Mouse (Mus musculus): Measurements from ENCODE around the gene Cenpl. TPM values are rescaled to one million over a fixed set of nuclear protein-coding genes. Genes with fewer than 3 reads are reported as not detected.

Cenpl gene
- total RNA-seq, 2 experiments from 2014 or later: 0.52 to 0.64 TPM

DNA sequence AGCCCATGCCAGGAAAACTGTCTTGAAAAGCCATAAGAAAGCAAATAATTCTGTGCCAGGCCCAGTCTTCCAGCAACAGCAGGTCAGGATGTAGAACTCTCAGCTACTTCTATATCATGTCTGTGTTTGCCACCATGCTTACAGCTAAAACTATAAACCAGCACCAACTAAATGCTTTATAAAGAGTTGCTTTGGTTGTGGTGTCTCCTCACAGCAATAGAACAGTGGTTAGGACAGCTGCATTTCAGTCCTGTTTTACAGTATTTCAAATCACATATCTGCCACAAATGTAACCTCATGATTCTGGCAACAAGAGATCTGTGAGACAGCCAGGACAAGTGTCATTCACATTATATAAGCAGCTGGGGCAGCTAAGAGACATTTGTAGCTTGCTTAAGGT lies 29.7 kb upstream of the Cenpl start:
- no peak for DNase-seq
- intact Hi-C loops (cut with DNase I): no loop called here

GRCm38 (mm10) chr1:161041261-161042020 lies 29.1 kb upstream of the Cenpl start:
- no peak for DNase-seq
- intact Hi-C loops (cut with DNase I): no loop called here

DNA sequence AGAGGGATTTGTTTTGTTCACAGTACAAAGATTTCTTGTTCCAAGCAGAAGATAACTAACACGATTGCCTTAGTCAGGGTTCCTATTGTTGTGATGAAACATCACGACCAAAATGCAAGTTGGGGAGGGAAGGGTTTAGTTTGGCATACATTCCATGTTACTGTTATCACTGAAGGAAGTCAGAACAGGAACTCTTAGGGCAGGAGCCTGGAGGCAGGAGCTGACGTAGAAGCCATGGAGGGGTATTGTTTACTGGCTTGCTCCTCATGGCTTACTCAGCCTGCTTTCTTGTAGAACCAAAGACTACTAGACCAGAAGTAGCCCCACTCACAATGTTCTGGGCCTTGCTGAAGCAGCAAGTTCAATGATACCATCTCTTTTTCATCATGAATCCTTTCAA lies 23.5 kb upstream of the Cenpl start:
- intact Hi-C loops (cut with DNase I): no loop called here
- DNase-seq: no peak

DNA sequence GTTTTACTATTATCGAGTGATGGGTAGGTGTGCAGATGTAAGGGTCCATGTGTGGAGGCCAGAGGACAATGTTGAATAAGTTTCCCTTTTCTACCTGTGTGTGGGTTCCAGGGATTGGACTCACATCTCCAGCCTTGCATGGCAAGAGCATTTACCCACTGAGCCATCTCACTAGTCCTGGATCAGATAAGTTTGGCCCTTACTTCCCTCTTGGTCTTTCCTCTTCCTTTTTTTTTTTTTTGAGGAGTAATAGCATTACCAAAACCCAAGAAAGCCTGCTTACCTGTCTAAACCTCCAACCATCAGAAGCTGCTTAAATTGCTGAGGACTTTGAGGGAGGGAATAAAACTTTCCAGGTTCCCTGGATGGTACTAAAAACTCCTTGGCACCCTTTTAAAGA lies 13.3 kb upstream of the Cenpl start:
- intact Hi-C loops (cut with DNase I): no loop called here
- no peak for DNase-seq

DNA sequence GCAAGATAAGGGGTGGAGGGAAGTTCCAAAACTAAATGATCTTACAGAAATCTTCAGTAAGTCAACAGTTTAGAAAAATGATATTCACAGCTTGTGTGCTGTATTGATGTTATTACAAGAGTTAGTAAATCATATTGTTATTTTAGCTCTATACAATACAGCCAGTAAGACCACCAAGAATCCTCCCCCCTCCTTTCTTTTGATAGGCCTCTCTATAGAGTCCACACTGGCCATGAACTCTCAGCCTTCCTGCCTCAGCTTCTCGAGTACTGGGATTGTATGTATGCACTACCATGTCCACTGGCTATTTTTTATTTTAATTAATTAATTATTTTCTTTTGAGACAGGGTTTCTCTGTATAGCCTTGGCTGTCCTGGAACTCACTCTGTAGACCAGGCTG lies 7.2 kb upstream of the Cenpl start:
- intact Hi-C loops (cut with DNase I): no loop called here
- DNase-seq: no peak

- intact Hi-C loops (cut with DNase I): no loop called here
- no peak for DNase-seq
Observed at GRCm38 (mm10) chr1:161071272-161071620, 733 bp downstream of the Cenpl start.

DNA sequence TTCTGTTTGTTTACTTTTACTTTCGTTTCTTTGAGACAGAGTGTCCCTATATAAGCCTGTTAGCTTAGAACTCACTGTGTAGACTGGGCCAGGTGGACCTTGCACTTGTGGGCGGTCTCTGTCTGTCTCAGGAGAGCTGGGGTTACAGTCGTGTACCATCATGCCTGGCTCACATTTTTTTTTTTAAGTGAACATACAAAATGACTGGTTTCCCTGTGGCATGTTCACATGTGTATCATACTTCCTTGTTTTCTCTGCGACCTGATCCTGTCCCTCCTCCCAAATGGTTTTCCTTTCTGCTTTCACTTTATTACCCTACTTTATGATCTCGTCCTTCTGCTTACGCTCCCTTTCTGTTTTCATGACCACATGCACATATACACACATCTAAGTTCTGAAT lies 5.7 kb downstream of the Cenpl start:
- no peak for DNase-seq
- intact Hi-C loops (cut with DNase I): no loop called here

GRCm38 (mm10) chr1:161077243-161077642 lies 6.7 kb downstream of the Cenpl start:
- intact Hi-C loops (cut with DNase I): no loop called here
- no peak for DNase-seq

DNA sequence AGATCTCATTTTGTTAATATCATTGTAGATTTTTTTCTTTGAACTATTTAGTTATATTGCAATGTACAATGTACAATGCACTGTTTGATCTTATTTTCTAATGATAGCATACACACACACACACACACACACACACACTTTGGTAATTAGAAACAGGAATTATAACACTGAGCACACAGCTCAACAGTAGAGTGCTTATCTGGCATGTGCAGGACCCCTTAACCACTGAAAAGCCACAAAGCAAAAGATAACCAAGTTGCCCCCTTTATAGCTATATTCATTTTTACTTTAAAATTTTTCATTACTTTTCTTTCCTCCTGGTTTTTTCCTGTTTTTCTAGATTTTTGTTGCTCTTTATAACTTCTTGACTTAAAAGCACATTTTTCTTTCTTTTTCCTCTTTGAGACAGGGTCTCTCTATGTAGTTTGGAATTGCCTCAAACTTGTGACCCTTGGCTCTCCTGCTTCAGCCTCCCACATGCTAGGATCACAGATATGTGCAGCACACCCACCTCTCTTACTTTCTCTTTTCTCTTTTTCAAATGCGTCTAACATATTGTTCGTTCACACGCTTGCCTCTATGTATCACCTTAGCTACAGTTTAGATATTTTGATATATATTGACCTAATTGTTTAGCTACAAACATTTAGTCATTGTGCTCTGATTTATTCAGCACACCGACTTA lies 29.4 kb downstream of the Cenpl start:
- DNase-seq: no peak
- intact Hi-C loops (cut with DNase I): no loop called here

DNA sequence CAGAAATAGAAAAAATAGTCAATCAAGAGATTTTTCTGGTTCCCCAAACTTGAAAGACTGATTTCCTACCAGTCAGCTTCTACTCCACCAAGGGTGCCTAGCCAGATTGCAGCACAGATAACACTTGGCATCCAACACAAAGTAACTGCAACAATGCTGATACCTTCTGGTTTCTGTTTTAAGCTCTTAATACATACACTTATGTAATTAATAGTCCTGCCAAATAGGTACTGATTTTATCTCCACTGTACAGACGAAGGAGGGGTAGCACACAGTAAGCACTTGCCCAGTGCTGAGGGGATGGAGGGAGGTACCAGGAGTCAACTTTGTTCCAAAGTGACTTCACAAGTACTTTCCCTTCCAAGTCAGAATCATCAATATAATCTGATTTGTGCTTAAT lies 33.3 kb downstream of the Cenpl start:
- no peak for DNase-seq
- intact Hi-C loops (cut with DNase I): no loop called here

DNA sequence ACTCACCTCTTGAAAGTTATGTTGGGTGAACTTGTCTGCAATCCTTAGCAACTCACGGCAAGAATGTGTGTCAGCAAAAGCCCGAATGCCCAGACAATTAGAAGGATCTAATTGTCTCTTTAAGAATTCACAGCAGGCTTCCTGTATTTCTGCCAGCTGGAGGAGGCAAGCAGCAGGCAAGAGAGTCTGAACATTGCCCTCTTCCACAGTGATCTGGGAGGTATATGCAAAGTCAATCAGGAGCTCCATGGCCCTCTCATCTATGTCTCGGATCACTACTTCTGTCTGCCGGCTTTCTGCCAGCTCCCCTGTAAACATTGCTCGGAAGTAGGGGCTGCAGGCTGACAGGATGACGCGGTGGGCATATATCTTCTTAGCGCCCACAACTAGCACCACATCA lies 38.7 kb downstream of the Cenpl start:
- no peak for DNase-seq
- intact Hi-C loops (cut with DNase I): no loop called here

DNA sequence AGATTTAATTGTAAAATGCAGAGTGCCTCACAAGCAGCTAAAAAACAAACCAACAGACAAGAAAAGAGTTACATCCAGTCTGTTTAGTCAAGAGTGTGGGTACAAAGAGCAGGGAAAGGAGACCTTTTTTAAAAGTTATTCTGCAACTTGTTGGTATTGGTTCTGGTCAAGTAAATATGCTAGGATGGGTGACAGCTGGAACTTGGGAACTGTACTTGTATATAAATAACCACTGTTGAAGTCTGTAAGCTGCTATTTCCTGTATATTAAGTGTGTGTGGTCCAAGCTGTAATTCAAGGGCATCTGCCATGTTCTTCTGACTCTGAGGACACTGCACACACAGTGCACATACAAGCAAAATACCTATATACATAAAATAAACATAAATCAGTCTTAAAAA lies 44.1 kb downstream of the Cenpl start:
- intact Hi-C loops (cut with DNase I): no loop called here
- no peak for DNase-seq

GRCm38 (mm10) chr1:161122661-161123418 lies 52.3 kb downstream of the Cenpl start:
- no peak for DNase-seq
- intact Hi-C loops (cut with DNase I): no loop called here

DNA sequence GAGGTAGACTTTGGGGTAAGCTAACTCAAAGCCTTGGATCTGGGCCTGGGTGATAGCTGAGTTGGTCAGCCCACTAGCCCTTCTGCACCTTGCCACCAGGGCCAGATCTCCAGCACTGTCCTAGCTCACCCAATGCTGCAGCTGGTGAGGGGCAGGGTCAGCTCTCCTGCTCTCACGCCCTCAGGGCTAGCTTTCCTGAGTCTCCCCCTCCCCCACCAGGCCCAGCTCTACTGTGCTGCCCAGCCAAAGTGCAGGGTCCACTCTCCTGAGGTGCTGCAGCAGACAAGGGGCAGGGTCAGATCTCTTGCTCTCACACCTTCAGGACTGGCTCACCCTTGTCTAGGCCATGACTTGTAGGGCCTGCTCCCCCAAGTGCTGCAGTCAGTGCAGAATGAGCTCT lies 55.9 kb downstream of the Cenpl start:
- intact Hi-C loops (cut with DNase I): no loop called here

GRCm38 (mm10) chr1:161130726-161131664 lies 60.5 kb downstream of the Cenpl start, which contains the start of gene Klhl20:
Gene Klhl20 (minus strand): TSS chr1:161131511.
- DNase-seq: peak; percentile 89 to 97
- intact Hi-C loops (cut with DNase I): no loop called here

More for the DNA sequence above, 55.9 kb downstream of the Cenpl start:
- DNase-seq: no peak

Other genes starting within 250 kb of the Cenpl start
- 10 to 100 TPM; 25.1 to 28.3 TPM for gene Rc3h1, start 164.3 kb upstream of the Cenpl start, total RNA-seq (2021)
- gene Serpinc1, start 92.1 kb upstream of the Cenpl start, total RNA-seq (2021): under 1 TPM; 0.15 to 0.18 TPM
- 1 to 10 TPM; 5.3 to 7.1 TPM for gene Zbtb37, start 35.9 kb upstream of the Cenpl start, total RNA-seq (2021)
- gene Dars2, start 55 bp upstream of the Cenpl start, total RNA-seq (2021): 10 to 100 TPM; 11.4 to 11.7 TPM
- gene Klhl20, start 60.8 kb downstream of the Cenpl start, total RNA-seq (2021): 1 to 10 TPM; 7.5 to 7.8 TPM
- gene Ankrd45, start 72.0 kb downstream of the Cenpl start, total RNA-seq (2021): not detected
- not detected for gene Tex50, start 88.6 kb downstream of the Cenpl start, total RNA-seq (2021)
- gene Prdx6, start 180.5 kb downstream of the Cenpl start, total RNA-seq (2021): 100 to 1,000 TPM; 104 to 117 TPM